Mouse (Mus musculus) embryonic stem cell, embryonic (primary cell): ENCODE measurements at regions not wholly inside any gene's neighbourhood (a gene's known extent, or its start where the extent isn't known, plus 50 kb on each side); places are given as distances from the start of the nearest gene placed in this dataset.

Source experiments
- CTCF ChIA-PET, 4 experiments: fragments of 300-600 bp in 2 of 4; fragments of 350-600 bp in 2 of 4; sonication (Branson Sonifier 250); formaldehyde crosslinking; loops; one replicate each; lab custom pipeline; 2022; ENCODE audit warnings: inconsistent platforms in 2 of 4; lab: Charles Lee
- POLR2A ChIA-PET, 4 experiments: fragments of 300-600 bp in 2 of 4; fragments of 350-600 bp in 2 of 4; sonication (Branson Sonifier 250); formaldehyde crosslinking; loops; one replicate each; lab custom pipeline; 2022; ENCODE audit warnings: antibody characterized with exemption in 4 of 4, inconsistent platforms in 1 of 4; lab: Charles Lee

- POLR2A ChIA-PET: no interaction called here
- CTCF ChIA-PET: interaction anchor here in 1 of 4 experiments (1.2 kb wide), 1 partner anchor 60 kb away, joined by 3 read pairs; no protein-coding TSS in a partner anchor
Measured at GRCm38 (mm10) chr5:112122581-112122980, 129.7 kb downstream of the Cryba4 start.

DNA sequence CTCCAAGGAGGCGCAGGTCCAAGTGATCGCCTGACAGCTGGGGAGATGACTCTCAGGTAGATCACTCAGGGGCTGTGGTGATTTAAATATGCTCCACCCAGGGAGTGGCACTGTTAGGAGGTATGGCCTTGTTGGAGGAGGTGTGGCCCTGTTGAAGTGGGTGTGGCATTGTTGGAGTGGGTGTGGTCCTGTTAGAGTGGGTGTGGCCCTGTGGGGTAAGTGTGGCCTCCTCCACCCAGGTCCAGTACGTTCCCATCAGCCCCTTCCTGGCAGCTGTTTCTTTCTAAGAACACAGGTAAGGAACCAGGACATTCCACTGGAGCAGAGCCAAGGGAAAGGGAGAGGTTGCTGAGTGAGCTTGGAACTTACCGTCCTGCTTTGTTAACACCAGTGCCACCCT is 125.1 kb downstream of the Cryba4 start:
- CTCF ChIA-PET: interaction anchor here in 1 of 4 experiments (1.1 kb wide), 1 partner anchor 9 kb away, joined by 9 read pairs; no protein-coding TSS in a partner anchor
- POLR2A ChIA-PET: interaction anchor here in 1 of 4 experiments (1.2 to 1.5 kb wide), 2 partner anchors 9 to 50 kb away, joined by 3 to 4 read pairs; no protein-coding TSS in a partner anchor

- POLR2A ChIA-PET: no interaction called here
- CTCF ChIA-PET: no interaction called here
Measured at GRCm38 (mm10) chr5:112132746-112133145, 119.6 kb downstream of the Cryba4 start.

DNA sequence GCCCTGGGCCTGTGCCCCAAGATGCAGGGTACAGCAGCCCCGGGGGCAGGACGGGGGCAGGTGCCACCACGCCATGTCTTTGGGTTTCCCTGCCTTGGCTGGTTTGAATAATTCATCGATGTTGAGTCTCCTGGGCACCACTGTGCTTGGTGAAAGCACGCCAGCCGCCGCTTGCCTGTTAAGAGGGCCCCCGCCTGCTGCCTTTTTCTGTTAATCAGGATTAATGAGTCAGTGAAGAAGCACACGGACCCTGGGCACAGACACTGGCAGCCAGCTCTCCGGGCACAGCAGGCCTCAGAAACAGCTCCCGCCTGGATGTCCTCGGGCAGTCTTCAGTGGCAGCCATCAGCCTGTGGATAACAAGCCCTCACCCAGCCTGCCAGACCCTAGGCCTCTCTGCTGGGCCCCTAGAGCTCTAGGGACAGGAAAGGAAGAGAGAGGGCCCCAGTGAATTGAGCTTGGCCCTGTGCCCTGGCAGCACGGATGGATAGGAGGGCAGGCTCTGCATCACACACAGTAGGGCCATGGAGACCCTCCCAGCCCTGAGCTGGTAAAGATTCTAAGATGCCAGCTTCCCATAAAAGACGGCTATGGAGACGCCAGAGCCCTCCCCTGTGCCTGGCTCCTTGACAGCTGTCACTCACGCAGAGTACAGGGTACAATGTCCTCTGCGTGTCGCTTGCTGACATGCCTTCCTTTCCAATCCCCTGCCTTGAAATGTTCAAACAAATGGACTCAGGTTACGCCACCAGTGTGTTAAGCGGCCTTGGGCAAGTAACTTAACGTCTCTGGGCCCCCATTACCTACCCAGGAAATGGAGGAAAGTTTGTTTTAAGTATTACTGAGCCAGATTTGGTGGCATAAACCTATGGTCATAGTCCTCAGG is 118.4 kb downstream of the Cryba4 start:
- POLR2A ChIA-PET: interaction anchor here in 1 of 4 experiments (0.9 kb wide), 1 partner anchor 132 kb away, joined by 3 read pairs; no protein-coding TSS in a partner anchor
- CTCF ChIA-PET: interaction anchor here in 1 of 4 experiments (0.6 kb wide), 1 partner anchor 285 kb away, joined by 3 read pairs; no protein-coding TSS in a partner anchor

DNA sequence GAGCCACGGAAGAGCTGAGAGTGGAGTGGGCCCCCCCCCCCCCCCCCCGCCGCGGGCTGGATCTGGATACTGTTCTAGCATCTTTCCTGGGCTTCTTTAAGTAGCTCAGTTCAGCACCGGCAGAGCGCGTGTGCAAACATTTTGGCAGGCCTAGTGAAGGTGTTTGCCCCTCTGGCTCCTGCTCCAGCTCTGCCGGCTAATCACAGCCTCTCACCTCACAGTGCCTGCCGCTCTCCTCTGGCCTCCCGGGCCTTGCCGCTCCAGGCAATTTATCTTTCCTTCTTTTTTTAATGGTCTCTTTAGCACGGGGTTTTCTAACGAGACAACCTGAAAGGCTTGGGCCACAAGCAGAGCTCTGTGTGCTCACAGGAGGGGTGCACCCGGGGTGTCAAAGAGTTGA is 115.7 kb downstream of the Cryba4 start:
- ChIA-PET CTCF (interaction anchor here in 3 of 4 experiments (0.6 to 1.8 kb wide), 6 partner anchors 10 to 159 kb away, joined by 3 to 10 read pairs (median 4); no protein-coding TSS in a partner anchor), POLR2A (interaction anchor here in 2 of 4 experiments (0.6 to 1.2 kb wide), 3 partner anchors 10 to 1775 kb away, joined by 3 read pairs; no protein-coding TSS in a partner anchor)

GRCm38 (mm10) chr5:112138246-112138645 is 114.1 kb downstream of the Cryba4 start:
- CTCF ChIA-PET: interaction anchor here in 1 of 4 experiments (1.8 kb wide), 1 partner anchor 17 kb away, joined by 5 read pairs; no protein-coding TSS in a partner anchor

DNA sequence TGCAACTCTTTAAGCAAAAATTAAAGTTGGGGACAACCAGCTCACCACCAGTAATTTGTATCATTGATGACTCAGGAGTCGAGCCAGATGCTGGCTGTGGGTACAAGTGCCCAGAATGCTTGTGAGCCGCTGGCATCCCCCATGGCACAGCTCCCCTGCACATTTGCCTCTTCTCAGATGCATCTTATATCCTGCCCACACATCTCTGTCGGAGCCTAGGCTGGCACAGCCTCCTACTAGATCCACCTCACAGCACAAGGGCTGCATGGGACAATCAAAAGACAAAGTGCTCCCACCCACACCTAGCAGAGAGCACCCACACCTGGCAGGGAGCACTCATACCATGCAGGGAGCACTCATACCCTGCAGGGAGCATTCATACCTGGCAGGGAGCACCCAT is 109.6 kb downstream of the Cryba4 start:
- POLR2A ChIA-PET: no interaction called here
- CTCF ChIA-PET: interaction anchor here in 1 of 4 experiments (0.6 kb wide), 1 partner anchor 1029 kb away, joined by 4 read pairs; no protein-coding TSS in a partner anchor

More at GRCm38 (mm10) chr5:112138246-112138645, 114.1 kb downstream of the Cryba4 start:
- POLR2A ChIA-PET: no interaction called here

- POLR2A ChIA-PET: no interaction called here
Measured at GRCm38 (mm10) chr5:112143993-112144621, 108.2 kb downstream of the Cryba4 start.

DNA sequence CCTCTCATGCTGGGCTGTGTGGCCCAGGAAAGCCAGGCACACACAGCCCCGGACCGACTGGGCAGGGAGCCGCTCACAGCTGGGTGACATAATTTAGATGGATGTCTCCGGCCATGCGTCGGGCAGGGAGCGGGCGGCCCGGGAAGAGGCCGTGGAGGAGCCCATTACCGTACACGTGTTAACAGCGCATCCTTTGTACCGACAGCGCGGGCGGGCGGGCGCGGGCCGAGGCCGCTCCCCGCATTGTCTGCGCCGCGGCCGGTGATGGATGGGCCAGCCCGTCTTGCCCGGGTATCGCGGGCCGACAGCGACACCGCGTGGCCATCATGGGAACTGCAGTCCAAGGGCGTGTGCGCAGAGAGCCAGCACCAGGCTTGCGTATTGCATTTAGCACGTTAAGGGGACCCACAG is 98.6 kb downstream of the Cryba4 start:
- POLR2A ChIA-PET: no interaction called here
- CTCF ChIA-PET: interaction anchor here in 3 of 4 experiments (0.5 to 1.2 kb wide), 6 partner anchors 29 to 880 kb away, joined by 3 to 5 read pairs (median 3); no protein-coding TSS in a partner anchor

More at GRCm38 (mm10) chr5:112143993-112144621, 108.2 kb downstream of the Cryba4 start:
- CTCF ChIA-PET: no interaction called here

GRCm38 (mm10) chr5:112154650-112155049 is 97.7 kb downstream of the Cryba4 start:
- POLR2A ChIA-PET: no interaction called here
- CTCF ChIA-PET: interaction anchor here in 1 of 4 experiments (1.0 kb wide), 1 partner anchor 120 kb away, joined by 4 read pairs; no protein-coding TSS in a partner anchor

GRCm38 (mm10) chr5:112155051-112155450 is 97.3 kb downstream of the Cryba4 start:
- ChIA-PET POLR2A (no interaction called here), CTCF (interaction anchor here in 1 of 4 experiments (1.0 kb wide), 1 partner anchor 120 kb away, joined by 4 read pairs; no protein-coding TSS in a partner anchor)

GRCm38 (mm10) chr5:112156005-112156404 is 96.3 kb downstream of the Cryba4 start:
- CTCF ChIA-PET: interaction anchor here in 2 of 4 experiments (0.8 to 1.4 kb wide), 2 partner anchors 27 to 78 kb away, joined by 3 to 4 read pairs; no protein-coding TSS in a partner anchor
- POLR2A ChIA-PET: no interaction called here

DNA sequence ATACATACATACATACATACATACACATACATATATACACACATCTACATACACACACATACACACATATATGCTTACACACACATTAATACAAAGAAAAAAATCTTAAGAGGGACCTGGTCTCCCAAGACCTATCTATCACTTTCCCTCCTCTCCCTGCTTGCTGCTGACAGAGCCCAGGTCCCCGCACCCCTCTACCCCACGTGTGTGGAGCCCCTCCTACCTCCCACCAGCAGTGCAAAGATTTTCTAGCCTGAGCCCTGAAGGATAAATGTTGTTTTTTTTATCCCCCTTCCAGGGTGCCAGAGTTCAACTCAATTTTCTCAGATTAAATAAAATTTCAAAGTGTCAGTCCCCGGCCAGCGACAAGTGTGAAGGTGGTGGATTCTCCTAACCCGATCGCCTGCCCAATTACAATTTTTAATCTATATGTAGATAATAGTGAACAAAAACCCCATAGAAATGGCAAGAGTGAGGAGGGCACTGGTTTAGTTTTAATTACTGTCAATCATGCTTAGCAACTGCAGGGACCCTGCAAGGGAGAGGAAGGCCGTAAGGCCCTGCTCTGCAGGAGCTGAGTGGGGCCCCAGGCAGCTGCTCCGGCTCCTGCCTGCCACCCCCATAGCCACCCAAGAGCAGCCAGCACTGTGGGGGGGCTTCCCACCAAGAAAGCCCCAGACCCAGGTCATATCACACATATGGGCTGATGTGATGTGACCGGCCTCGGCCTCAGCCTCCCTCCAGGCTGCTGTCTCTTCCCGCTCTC is 85.7 kb downstream of the Cryba4 start:
- ChIA-PET CTCF (no interaction called here), POLR2A (no interaction called here)

- CTCF ChIA-PET: no interaction called here
- POLR2A ChIA-PET: no interaction called here
Measured at GRCm38 (mm10) chr5:112167790-112168189, 84.5 kb downstream of the Cryba4 start.

DNA sequence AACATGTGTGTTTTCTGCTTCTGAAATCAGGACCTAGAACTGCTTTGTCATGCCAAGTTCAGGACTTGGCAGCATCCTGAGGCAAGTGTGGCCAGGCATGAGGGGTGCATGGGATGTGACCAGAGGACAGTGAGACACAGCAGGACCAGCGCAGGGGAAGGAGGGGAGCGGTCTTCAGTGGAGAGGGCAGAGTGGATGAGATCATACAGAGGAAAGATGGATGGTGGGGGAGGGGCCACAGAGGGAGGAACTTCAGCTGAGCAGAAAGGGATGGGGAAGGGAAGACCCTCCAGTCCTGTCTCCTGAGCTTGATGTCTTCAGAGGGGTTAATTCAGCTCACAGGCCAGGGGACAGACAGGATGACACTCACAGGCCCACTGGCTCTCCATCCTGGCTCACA is 81.0 kb downstream of the Cryba4 start:
- CTCF ChIA-PET: no interaction called here
- POLR2A ChIA-PET: no interaction called here

DNA sequence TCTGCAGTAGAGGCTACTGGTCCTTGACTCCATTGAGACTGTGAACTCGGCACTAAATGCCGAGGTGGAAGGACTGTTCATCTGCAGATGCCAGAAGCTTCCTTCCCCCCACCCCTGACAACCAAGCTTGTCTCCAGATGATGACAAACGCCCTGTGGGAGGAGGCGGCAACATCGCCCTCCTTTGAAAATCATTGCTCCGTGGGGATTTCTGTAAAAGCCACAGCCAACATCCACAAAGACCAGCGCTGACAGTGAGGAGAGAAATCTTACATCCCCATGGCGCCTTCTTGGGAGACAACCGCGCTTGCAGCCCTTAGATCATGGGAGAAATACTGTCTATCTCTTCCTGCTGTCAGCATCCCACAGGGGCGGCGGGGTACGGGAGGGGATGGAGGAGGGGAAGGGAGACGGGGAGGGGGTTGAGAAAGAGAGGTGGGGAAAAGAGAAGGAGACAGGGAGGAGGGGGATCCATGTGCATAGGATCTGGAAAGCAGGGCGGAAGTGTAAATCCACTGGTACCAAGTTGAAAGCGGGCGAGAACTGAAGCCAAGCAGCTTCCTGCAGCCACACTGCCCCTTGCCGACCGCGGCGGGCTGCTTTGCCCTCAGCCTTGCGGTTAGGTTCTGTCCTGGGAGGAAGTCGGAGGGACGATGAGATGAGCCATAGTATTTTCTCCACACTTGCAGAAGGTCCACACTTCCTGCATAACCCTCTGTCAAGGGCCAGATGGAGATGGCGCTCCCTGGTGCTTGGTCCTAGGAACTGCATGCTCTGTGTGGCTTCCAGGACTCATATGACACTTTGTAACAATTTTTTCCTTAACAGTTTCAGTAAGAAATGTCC is 72.9 kb downstream of the Cryba4 start:
- ChIA-PET CTCF (interaction anchor here in 3 of 4 experiments (0.5 to 1.1 kb wide), 4 partner anchors 16 to 102 kb away, joined by 4 to 6 read pairs (median 5); no protein-coding TSS in a partner anchor), POLR2A (no interaction called here)

- ChIA-PET POLR2A (interaction anchor here (0.7 to 2.7 kb wide), 6 partner anchors 12 to 412 kb away, joined by 3 to 11 read pairs (median 3); no protein-coding TSS in a partner anchor), CTCF (interaction anchor here (0.5 to 3.5 kb wide), 56 partner anchors 10 to 1109 kb away, joined by 3 to 18 read pairs (median 3); partner anchors contain the start of gene Tpst2 (in 1 of the 4))
Measured at GRCm38 (mm10) chr5:112182775-112183174, 69.5 kb downstream of the Cryba4 start.
